Mouse (Mus musculus): Measurements from ENCODE around the gene Acly.

- no peak for TF ChIP-seq CTCF (IDR thresholded peaks at IDR 0.05; ENCODE audit: extremely low read depth, insufficient read depth, low read length)
- no peak for TF ChIP-seq POLR2A (IDR thresholded peaks at IDR 0.05; ENCODE audit: extremely low read depth, insufficient read depth, low read length)
Measured at GRCm38 (mm10) chr11:100437901-100438300, 89.9 kb downstream of the Acly start.
